Mouse (Mus musculus): ENCODE results near the gene Sdr42e1. TPM values are rescaled to one million over a fixed set of nuclear protein-coding genes. Genes with fewer than 3 reads are reported as not detected.

Sdr42e1 gene
- polyA plus RNA-seq, 1 experiment from 2014 or later = 1.0 TPM

GRCm38 (mm10) chr8:117652318-117652717 lies 21.2 kb downstream of the Sdr42e1 start:
- Histone ChIP-seq H3K36me3 (replicated peaks) (no peaks in the 10 kb centered on the region), H3K27ac (replicated peaks) (no peak overlapping the region), H3K9me3 (peaks cover 5% of the 10 kb centered on the region; the same call in 1 of the 2 replicates), H3K27me3 (replicated peaks; ENCODE audit: low read depth, poor library complexity, severe bottlenecking) (no peaks in the 10 kb centered on the region), H3K4me3 (no peak overlapping the region), H3K4me1 (no peaks in the 10 kb centered on the region)
- DNase-seq (ENCODE audit: low spot score) = no peak
- 96% methylated on average over 1 of the region's 1 CpGs for WGBS

GRCm38 (mm10) chr8:117646440-117646839 lies 27.0 kb downstream of the Sdr42e1 start:
- H3K9me3 ChIP-seq = peaks cover 5% of the 10 kb centered on the region; the same call in 1 of the 2 replicates
- WGBS = 77% methylated on average over 5 of the region's 5 CpGs
- no peak for DNase-seq (ENCODE audit: low spot score)
- no peaks in the 10 kb centered on the region for H3K4me1 ChIP-seq
- no peak overlapping the region for H3K4me3 ChIP-seq
- H3K27ac ChIP-seq (replicated peaks) = no peak overlapping the region; the same call in 1 of the 2 replicates
- H3K27me3 ChIP-seq (replicated peaks; ENCODE audit: low read depth, poor library complexity, severe bottlenecking) = no peaks in the 10 kb centered on the region
- H3K36me3 ChIP-seq (replicated peaks) = no peaks in the 10 kb centered on the region

- DNase-seq (ENCODE audit: low spot score) = peak; percentile 68
- no peak overlapping the region for H3K4me3 ChIP-seq
- 49% methylated on average over 2 of the region's 2 CpGs for WGBS
- no peaks in the 10 kb centered on the region for H3K4me1 ChIP-seq
- no peaks in the 10 kb centered on the region for H3K27me3 ChIP-seq (replicated peaks; ENCODE audit: low read depth, poor library complexity, severe bottlenecking)
- H3K9me3 ChIP-seq = peaks cover 5% of the 10 kb centered on the region; the same call in 1 of the 2 replicates
- H3K27ac ChIP-seq (replicated peaks) = no peak overlapping the region
- no peaks in the 10 kb centered on the region for H3K36me3 ChIP-seq (replicated peaks)
Measured at GRCm38 (mm10) chr8:117646020-117646419, 27.5 kb downstream of the Sdr42e1 start.

- Histone ChIP-seq H3K4me3 (no peak overlapping the region), H3K27ac (replicated peaks) (no peak overlapping the region), H3K9me3 (peaks cover 5% of the 10 kb centered on the region; the same call in 1 of the 2 replicates), H3K27me3 (replicated peaks; ENCODE audit: low read depth, poor library complexity, severe bottlenecking) (no peaks in the 10 kb centered on the region), H3K36me3 (replicated peaks) (no peaks in the 10 kb centered on the region), H3K4me1 (no peaks in the 10 kb centered on the region)
- no peak for DNase-seq (ENCODE audit: low spot score)
- 73% methylated on average over 5 of the region's 5 CpGs for WGBS
Measured at GRCm38 (mm10) chr8:117645486-117645885, 28.0 kb downstream of the Sdr42e1 start.

- Histone ChIP-seq H3K4me3 (no peak overlapping the region), H3K36me3 (replicated peaks) (no peaks in the 10 kb centered on the region), H3K4me1 (no peaks in the 10 kb centered on the region), H3K27me3 (replicated peaks; ENCODE audit: low read depth, poor library complexity, severe bottlenecking) (no peaks in the 10 kb centered on the region), H3K9me3 (no peaks in the 10 kb centered on the region; the same call in 1 of the 2 replicates), H3K27ac (replicated peaks) (no peak overlapping the region)
- WGBS = 94% methylated on average over 9 of the region's 9 CpGs
- DNase-seq (ENCODE audit: low spot score) = no peak
Measured at GRCm38 (mm10) chr8:117639631-117640030, 33.9 kb downstream of the Sdr42e1 start.

GRCm38 (mm10) chr8:117637462-117637861 lies 36.0 kb downstream of the Sdr42e1 start:
- WGBS = 61% methylated on average over 3 of the region's 3 CpGs
- H3K4me1 ChIP-seq = no peaks in the 10 kb centered on the region

GRCm38 (mm10) chr8:117634406-117634805 lies 39.1 kb downstream of the Sdr42e1 start:
- DNase-seq (ENCODE audit: low spot score) = no peak
- WGBS = 91% methylated on average over 7 of the region's 7 CpGs
- Histone ChIP-seq H3K4me1 (no peaks in the 10 kb centered on the region), H3K9me3 (no peaks in the 10 kb centered on the region), H3K27ac (replicated peaks) (no peak overlapping the region), H3K4me3 (no peak overlapping the region), H3K36me3 (replicated peaks) (no peaks in the 10 kb centered on the region), H3K27me3 (replicated peaks; ENCODE audit: low read depth, poor library complexity, severe bottlenecking) (no peaks in the 10 kb centered on the region)

More at GRCm38 (mm10) chr8:117637462-117637861, 36.0 kb downstream of the Sdr42e1 start:
- DNase-seq (ENCODE audit: low spot score) = no peak
- Histone ChIP-seq H3K9me3 (no peaks in the 10 kb centered on the region; the same call in 1 of the 2 replicates), H3K27ac (replicated peaks) (no peak overlapping the region), H3K4me3 (no peak overlapping the region), H3K27me3 (replicated peaks; ENCODE audit: low read depth, poor library complexity, severe bottlenecking) (no peaks in the 10 kb centered on the region), H3K36me3 (replicated peaks) (no peaks in the 10 kb centered on the region)

- Histone ChIP-seq H3K4me1 (no peaks in the 10 kb centered on the region), H3K27ac (replicated peaks) (no peak overlapping the region), H3K27me3 (replicated peaks; ENCODE audit: low read depth, poor library complexity, severe bottlenecking) (no peaks in the 10 kb centered on the region), H3K4me3 (no peak overlapping the region), H3K36me3 (replicated peaks) (no peaks in the 10 kb centered on the region), H3K9me3 (no peaks in the 10 kb centered on the region)
- WGBS = 86% methylated on average over 5 of the region's 5 CpGs
- no peak for DNase-seq (ENCODE audit: low spot score)
Measured at GRCm38 (mm10) chr8:117632532-117632931, 41.0 kb downstream of the Sdr42e1 start.

- DNase-seq (ENCODE audit: low spot score) = no peak
- H3K27me3 ChIP-seq (replicated peaks; ENCODE audit: low read depth, poor library complexity, severe bottlenecking) = no peaks in the 10 kb centered on the region
- no peak overlapping the region for H3K27ac ChIP-seq (replicated peaks)
- H3K36me3 ChIP-seq (replicated peaks) = no peaks in the 10 kb centered on the region
- H3K9me3 ChIP-seq = peaks cover 4% of the 10 kb centered on the region; the same call in 1 of the 2 replicates
- peaks cover 5% of the 10 kb centered on the region; the same call in 1 of the 2 replicates for H3K4me1 ChIP-seq
- H3K4me3 ChIP-seq = no peak overlapping the region
- 75% methylated on average over 9 of the region's 9 CpGs for WGBS
Measured at GRCm38 (mm10) chr8:117627096-117627495, 46.4 kb downstream of the Sdr42e1 start.

GRCm38 (mm10) chr8:117626040-117626838 lies 47.2 kb downstream of the Sdr42e1 start:
- H3K36me3 ChIP-seq (replicated peaks) = no peaks in the 10 kb centered on the region
- WGBS = 71% methylated on average over 14 of the region's 14 CpGs
- peaks cover 4% of the 10 kb centered on the region; the same call in 1 of the 2 replicates for H3K9me3 ChIP-seq
- no peak overlapping the region for H3K4me3 ChIP-seq
- peak; percentile 66 for DNase-seq (ENCODE audit: low spot score)
- H3K27ac ChIP-seq (replicated peaks) = no peak overlapping the region
- H3K27me3 ChIP-seq (replicated peaks; ENCODE audit: low read depth, poor library complexity, severe bottlenecking) = no peaks in the 10 kb centered on the region
- peaks cover 5% of the 10 kb centered on the region; the same call in 1 of the 2 replicates for H3K4me1 ChIP-seq

- DNase-seq (ENCODE audit: low spot score) = no peak
- H3K27me3 ChIP-seq (replicated peaks; ENCODE audit: low read depth, poor library complexity, severe bottlenecking) = no peaks in the 10 kb centered on the region
- no peak overlapping the region for H3K27ac ChIP-seq (replicated peaks)
- no peak overlapping the region for H3K4me3 ChIP-seq
- 0 out of 2 replicates have a peak, but pooled peaks cover 9% of the 10 kb centered on the region for H3K36me3 ChIP-seq (replicated peaks)
- no peaks in the 10 kb centered on the region for H3K4me1 ChIP-seq
- 85% methylated on average over 12 of the region's 12 CpGs for WGBS
- peaks cover 8% of the 10 kb centered on the region; the same call in 1 of the 2 replicates for H3K9me3 ChIP-seq
Measured at GRCm38 (mm10) chr8:117612861-117613260, 60.6 kb downstream of the Sdr42e1 start.
